Mouse (Mus musculus) intestine, embryonic 14.5 days (tissue): ENCODE measurements around the gene Grik4. TPM values are rescaled to one million over a fixed set of nuclear protein-coding genes. Genes with fewer than 3 reads are reported as not detected.
A peak's percentile ranks its signal among the peaks of the same experiment; 100 is the strongest.

Source experiments
- ATAC-seq: fragments of 200-750 bp; cut with Nextera tagmentation; replicated peaks from 2 replicates; pipeline ENCODE4 v1.8.0; 2017; ENCODE audit warnings: low read depth, moderate number of reproducible peaks, moderate TSS enrichment, moderate library complexity; ENCODE audit not compliant: low FRiP score, low TSS enrichment
- DNase-seq: peaks from one replicate; pipeline ENCODE4 v3.0.0-alpha.2; 2018; ENCODE audit warnings: low spot score
- H3K27ac ChIP-seq: fragments of 300-500 bp; sonication (generic); 2 replicates; pipeline ENCODE4 v1.5.1; 2014; ENCODE audit warnings: low read depth, mild to moderate bottlenecking, control low read depth
- H3K27me3 ChIP-seq: fragments of 300-500 bp; sonication (generic); replicated peaks from 2 replicates; pipeline ENCODE4 v1.6.1; 2014; ENCODE audit warnings: low read length, control low read depth; ENCODE audit not compliant: control insufficient read depth, insufficient read depth
- H3K36me3 ChIP-seq: fragments of 300-500 bp; sonication (generic); 2 replicates; pipeline ENCODE4 v1.6.1; 2014; ENCODE audit warnings: low read length, control low read depth; ENCODE audit not compliant: control insufficient read depth, insufficient read depth
- H3K4me1 ChIP-seq: fragments of 300-500 bp; sonication (generic); replicated peaks from 2 replicates; pipeline ENCODE4 v1.6.1; 2014; ENCODE audit warnings: low read length, control low read depth, mixed read lengths; ENCODE audit not compliant: control insufficient read depth, insufficient read depth
- H3K4me2 ChIP-seq: fragments of 300-500 bp; sonication (generic); 2 replicates; pipeline ENCODE4 v1.6.1; 2014; ENCODE audit warnings: low read length
- H3K4me3 ChIP-seq: fragments of 300-500 bp; sonication (generic); 2 replicates; pipeline ENCODE4 v1.5.1; 2014; ENCODE audit warnings: low read depth, low read length, control low read depth, mixed read lengths
- H3K9ac ChIP-seq: fragments of 300-500 bp; sonication (generic); 2 replicates; pipeline ENCODE4 v1.6.1; 2014; ENCODE audit warnings: mild to moderate bottlenecking, low read length
- H3K9me3 ChIP-seq: fragments of 300-500 bp; sonication (generic); 2 replicates; pipeline ENCODE4 v1.6.1; 2016; ENCODE audit warnings: low read length, control low read depth; ENCODE audit not compliant: control insufficient read depth
- WGBS: fragments of 180-500 bp; shearing (Covaris S2); extraction: QIAGEN DNeasy Blood & Tissue Kit; methylation state at CpG from one replicate; pipeline ENCODE4 v1.1.7; 2014; 5-methylcytosine and 5-hydroxymethylcytosine counted together
- polyA plus RNA-seq: library from polyadenylated mRNA; unstranded; fragments of >200 nt; fragmentation: Nextera tagmentation; extraction: Ambion mirVana; gene quantifications from 2 replicates; pipeline ENCODE4 v1.2.1, GENCODE M21; 2014

Grik4 gene
- polyA plus RNA-seq, 1 experiment from 2014 or later = 1.3 TPM

DNA sequence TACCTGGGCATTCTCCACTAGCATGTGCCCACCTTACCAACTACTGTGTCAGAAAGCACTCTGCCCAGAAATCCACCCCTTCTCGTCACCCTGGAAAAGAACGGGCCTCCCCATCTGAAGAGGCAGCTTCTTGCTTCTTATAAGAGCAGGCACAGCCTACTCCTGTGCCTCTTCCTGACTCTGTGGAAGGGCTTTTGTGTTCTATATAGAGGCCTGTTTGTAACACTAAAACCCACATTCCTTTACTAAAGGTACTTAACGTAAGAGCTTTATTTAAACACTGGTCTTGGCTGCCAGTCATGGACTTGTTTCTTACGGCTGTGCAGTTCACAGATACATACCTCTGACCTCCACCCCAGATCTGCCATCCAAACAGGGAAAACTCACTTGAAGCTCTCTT lies 22.5 kb downstream of the Grik4 start:
- DNase-seq (no peak), ATAC-seq (no peak)
- Histone ChIP-seq H3K27ac (no peak overlapping the region), H3K9ac (no peak overlapping the region), H3K9me3 (no peaks in the 10 kb centered on the region), H3K4me3 (no peak overlapping the region), H3K36me3 (no peaks in the 10 kb centered on the region), H3K27me3 (no peaks in the 10 kb centered on the region), H3K4me2 (no peak overlapping the region), H3K4me1 (0 out of 2 replicates have a peak, but pooled peaks cover 4% of the 10 kb centered on the region)
- WGBS = 72% methylated on average over 4 of the region's 4 CpGs

DNA sequence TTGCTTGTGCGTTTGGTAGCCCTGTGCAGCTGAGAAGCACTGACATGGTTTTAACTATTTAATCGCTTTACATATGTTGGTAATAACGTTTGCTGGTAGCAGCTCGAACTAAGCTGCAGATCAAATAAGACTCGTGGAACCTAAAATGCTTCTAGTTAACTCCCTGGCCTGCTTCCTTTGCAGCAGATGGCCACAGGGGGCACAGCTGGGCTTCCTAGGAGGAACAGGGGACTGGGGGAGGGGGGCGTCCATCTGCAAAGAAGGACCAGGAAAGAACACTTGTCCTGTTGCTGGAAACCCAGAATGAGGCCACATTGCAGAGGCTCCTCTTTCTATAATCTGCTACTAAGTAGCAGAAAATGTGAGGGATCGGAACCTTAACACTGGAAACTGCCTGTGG lies 24.1 kb downstream of the Grik4 start:
- no peak overlapping the region for H3K9ac ChIP-seq
- DNase-seq = no peak
- ATAC-seq = no peak

DNA sequence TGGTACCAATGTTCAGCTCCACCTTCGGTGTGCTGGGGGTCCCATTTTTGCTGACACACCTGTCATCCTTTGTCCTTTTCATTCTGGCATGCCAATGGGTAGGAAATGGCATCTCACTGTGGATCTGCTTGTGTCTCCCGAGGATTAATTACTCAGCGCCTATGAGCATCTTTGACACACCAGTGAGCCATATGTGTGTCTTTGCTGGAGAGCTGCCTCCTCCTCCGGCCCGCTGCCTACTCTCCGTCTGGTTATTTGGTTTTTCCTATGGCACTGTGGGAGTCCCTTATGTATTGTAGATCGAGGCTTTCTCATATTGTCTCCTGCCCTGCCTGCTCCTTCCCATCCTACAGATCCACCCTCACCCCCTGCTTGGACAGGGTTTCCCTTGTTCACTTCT lies 26.4 kb downstream of the Grik4 start:
- ATAC-seq (no peak), DNase-seq (no peak)
- H3K9me3 ChIP-seq = no peaks in the 10 kb centered on the region
- 89% methylated on average over 7 of the region's 7 CpGs for WGBS
- H3K4me3 ChIP-seq = no peak overlapping the region
- no peaks in the 10 kb centered on the region for H3K27me3 ChIP-seq
- no peak overlapping the region for H3K9ac ChIP-seq
- no peak overlapping the region for H3K4me2 ChIP-seq
- no peaks in the 10 kb centered on the region for H3K36me3 ChIP-seq
- H3K4me1 ChIP-seq = 0 out of 2 replicates have a peak, but pooled peaks cover 4% of the 10 kb centered on the region
- H3K27ac ChIP-seq = no peak overlapping the region

More for the DNA sequence above, 24.1 kb downstream of the Grik4 start:
- 54% methylated on average over 7 of the region's 7 CpGs for WGBS
- Histone ChIP-seq H3K4me3 (no peak overlapping the region), H3K4me2 (no peak overlapping the region), H3K27ac (no peak overlapping the region), H3K36me3 (no peaks in the 10 kb centered on the region), H3K4me1 (0 out of 2 replicates have a peak, but pooled peaks cover 4% of the 10 kb centered on the region), H3K9me3 (no peaks in the 10 kb centered on the region), H3K27me3 (no peaks in the 10 kb centered on the region)

DNA sequence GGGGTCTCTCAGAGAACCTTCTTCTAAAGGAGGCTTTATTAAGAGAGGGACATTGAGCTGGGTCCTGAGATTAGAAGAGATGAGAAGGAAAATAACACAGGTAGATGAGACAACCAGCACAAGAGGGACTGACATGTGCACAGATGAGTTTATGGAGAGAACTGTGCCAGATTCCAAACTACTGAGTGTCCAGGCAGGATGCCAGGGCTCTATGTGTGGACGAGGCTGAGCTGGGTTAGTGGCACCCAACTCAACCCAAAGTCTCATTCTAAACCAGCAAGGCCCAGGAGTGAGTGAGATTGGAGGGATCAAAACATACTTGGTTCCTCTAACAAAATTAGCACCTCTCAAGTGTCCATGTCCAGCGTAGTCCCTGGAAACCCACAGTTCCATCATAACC lies 31.1 kb downstream of the Grik4 start:
- Histone ChIP-seq H3K36me3 (no peaks in the 10 kb centered on the region), H3K27me3 (no peaks in the 10 kb centered on the region), H3K27ac (no peak overlapping the region), H3K9me3 (no peaks in the 10 kb centered on the region), H3K4me3 (no peak overlapping the region), H3K4me2 (no peak overlapping the region), H3K4me1 (peaks cover 13% of the 10 kb centered on the region), H3K9ac (no peak overlapping the region)
- no peak for DNase-seq
- no peak for ATAC-seq
- 77% methylated on average over 2 of the region's 2 CpGs for WGBS

DNA sequence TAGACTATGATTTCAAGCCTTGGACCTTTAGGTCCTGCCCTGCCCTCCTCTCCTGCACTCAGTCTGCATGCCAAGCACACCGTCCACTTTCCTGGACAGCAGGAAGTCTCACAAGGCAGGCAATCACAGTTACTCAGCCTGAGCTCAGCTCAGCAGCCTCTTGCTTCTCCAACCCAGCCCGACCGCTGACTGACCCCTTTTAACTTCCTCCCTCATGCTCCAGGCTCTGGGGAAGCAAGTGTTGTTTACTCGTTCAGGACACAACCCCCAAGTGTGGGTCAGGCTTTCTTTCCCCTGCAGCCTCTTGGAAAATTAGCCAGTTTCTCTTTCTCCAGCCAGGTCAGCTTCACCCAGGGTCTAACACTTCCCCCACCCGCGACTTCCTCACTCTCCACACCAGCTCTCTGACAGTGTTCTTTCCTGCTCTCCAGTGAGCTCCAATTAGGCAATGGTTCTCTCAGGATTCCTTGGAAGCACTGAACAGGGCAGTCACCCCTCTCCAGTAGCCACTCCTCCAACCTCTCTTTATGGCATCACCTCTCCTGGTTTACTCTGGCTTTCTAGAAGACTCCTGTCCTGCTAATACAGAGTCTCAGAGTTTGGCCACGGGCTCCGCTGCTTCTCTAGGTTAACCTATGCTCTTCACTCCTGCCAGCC lies 35.5 kb downstream of the Grik4 start:
- no peak overlapping the region for H3K9ac ChIP-seq
- peak overlapping the region; percentile 75 for H3K27ac ChIP-seq
- no peaks in the 10 kb centered on the region for H3K9me3 ChIP-seq
- 20% methylated on average over 8 of the region's 8 CpGs for WGBS
- H3K36me3 ChIP-seq = no peaks in the 10 kb centered on the region
- peak overlapping the region; percentile 11; the same call in 1 of the 2 replicates for H3K4me2 ChIP-seq
- peaks cover 27% of the 10 kb centered on the region for H3K4me1 ChIP-seq
- H3K27me3 ChIP-seq = no peaks in the 10 kb centered on the region
- H3K4me3 ChIP-seq = no peak overlapping the region
- DNase-seq (peak; percentile 66), ATAC-seq (peak; percentile 51)

DNA sequence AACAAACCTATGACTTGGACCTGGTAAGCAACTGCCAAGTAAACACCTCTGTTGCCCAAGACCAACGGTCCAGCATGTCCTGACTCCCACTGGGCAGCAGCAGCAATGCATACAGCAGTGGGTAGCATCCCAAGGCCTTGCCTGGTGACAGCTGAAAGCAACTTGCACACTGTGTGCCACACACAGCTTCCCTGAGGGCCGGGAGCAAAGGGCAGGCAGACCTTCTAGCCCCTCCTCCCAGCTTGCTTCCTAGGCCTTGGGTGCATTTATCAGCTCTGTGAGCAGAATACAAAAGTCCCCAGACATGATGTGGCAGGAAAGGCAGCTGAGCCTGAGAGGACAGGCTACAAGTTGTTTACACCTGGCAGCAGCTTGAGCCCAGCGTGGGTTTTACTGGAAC lies 37.3 kb downstream of the Grik4 start:
- ATAC-seq = no peak
- no peak for DNase-seq

DNA sequence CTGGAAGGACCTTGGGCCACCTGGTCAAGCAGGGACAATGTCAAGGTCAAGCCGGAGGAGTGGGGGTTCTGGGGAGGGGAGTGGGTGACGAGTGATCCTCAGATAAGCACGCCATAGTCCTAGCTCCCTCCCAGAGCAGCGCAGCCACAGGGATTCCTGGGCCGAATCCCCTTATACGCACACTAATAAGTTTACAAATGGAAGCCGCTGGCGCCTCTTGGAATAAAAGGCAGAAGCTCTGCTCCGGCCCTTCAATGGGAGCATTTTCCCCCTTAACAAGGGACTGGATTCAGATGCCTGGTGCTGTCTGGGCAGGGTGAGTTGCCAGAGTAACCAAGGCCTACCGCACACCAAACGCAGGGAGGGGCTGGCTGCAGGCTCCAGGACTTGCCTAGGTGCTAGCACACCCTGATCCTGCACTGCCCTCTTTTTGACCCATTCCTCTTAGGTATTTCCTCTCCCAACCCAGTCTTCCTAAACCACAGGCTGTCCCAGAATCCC lies 46.2 kb downstream of the Grik4 start:
- peak overlapping the region; percentile 97 for H3K4me2 ChIP-seq
- 10% methylated on average over 11 of the region's 11 CpGs for WGBS
- H3K9me3 ChIP-seq = no peaks in the 10 kb centered on the region
- peak overlapping the region; percentile 45 for H3K4me3 ChIP-seq
- peaks cover 19% of the 10 kb centered on the region for H3K4me1 ChIP-seq
- no peaks in the 10 kb centered on the region for H3K27me3 ChIP-seq
- H3K27ac ChIP-seq = no peak overlapping the region
- H3K9ac ChIP-seq = peak overlapping the region; percentile 41; the same call in 1 of the 2 replicates
- H3K36me3 ChIP-seq = no peaks in the 10 kb centered on the region
- ATAC-seq (peak; percentile 45; the same call in 1 of the 2 replicates), DNase-seq (peak; percentile 71)

More for the DNA sequence above, 37.3 kb downstream of the Grik4 start:
- H3K4me3 ChIP-seq = no peak overlapping the region
- 23% methylated on average over 3 of the region's 3 CpGs for WGBS
- no peaks in the 10 kb centered on the region for H3K9me3 ChIP-seq
- H3K27ac ChIP-seq = peak overlapping the region; percentile 17; the same call in 1 of the 2 replicates
- no peaks in the 10 kb centered on the region for H3K36me3 ChIP-seq
- no peak overlapping the region for H3K4me2 ChIP-seq
- H3K4me1 ChIP-seq = peaks cover 29% of the 10 kb centered on the region
- no peak overlapping the region for H3K9ac ChIP-seq
- H3K27me3 ChIP-seq = no peaks in the 10 kb centered on the region

DNA sequence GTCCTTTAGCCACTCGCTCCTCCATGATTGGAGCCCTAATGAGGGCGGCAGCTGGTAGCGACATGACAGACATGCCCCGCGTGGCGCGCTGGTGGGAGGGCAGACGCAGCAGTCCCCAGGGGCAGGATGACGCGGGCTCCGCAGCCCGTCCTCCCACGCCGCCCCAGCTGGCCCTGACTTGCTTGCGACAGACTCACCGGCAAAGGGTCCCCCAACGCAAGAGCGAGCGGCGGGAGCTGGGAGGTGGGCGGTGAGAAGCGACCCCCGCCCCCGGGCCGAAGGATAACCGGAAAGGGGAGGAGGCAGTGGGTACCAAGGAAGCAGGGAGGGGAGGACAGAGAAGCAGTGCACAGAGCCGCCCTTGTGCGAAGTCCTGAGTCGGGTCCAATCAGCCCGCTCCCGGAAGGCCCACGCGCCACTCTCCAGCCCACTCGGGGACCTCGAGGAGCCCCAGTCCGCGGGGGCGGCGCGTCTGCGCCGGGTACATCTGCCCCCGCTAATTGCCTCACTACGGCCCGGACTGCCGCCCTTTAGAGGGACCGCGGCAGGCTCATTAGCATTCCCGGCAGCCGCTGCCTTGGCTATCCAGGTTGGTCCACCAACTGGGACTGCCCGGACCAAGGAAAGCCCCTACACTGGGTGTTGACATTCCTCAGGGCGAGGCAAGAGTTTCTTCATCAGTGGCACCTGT lies 46.8 kb downstream of the Grik4 start:
- Histone ChIP-seq H3K9me3 (no peaks in the 10 kb centered on the region), H3K4me3 (peak overlapping the region; percentile 45), H3K36me3 (no peaks in the 10 kb centered on the region), H3K27ac (no peak overlapping the region), H3K4me2 (peak overlapping the region; percentile 97), H3K4me1 (peaks cover 19% of the 10 kb centered on the region), H3K27me3 (no peaks in the 10 kb centered on the region), H3K9ac (peak overlapping the region; percentile 41)
- DNase-seq (peak; percentile 69), ATAC-seq (peak; percentile 48; the same call in 1 of the 2 replicates)
- WGBS = under 1% methylated on average over 52 of the region's 52 CpGs
